Mouse (Mus musculus): ENCODE results near the gene Nfic. TPM values are rescaled to one million over a fixed set of nuclear protein-coding genes. Genes with fewer than 3 reads are reported as not detected.

Gene Nfic
- polyA plus RNA-seq, 1 experiment from 2014 or later, result 100.0 TPM

Small RNA genes lying within 50 kb of the gene (microRNA-seq; reads per million reads assigned to microRNA genes)
- gene Gm25595 (ENCODE audit: borderline number of aligned reads) (not detected), gene Mir1191b (ENCODE audit: borderline number of aligned reads) (1.2 reads per million), gene Mir6913 (ENCODE audit: borderline number of aligned reads) (not detected)

Other genes with a start within 250 kb of the Nfic start
- gene Atcay, start 224.8 kb downstream of the Nfic start, polyA plus RNA-seq (2014; fragmentation: Nextera tagmentation; extraction: Ambion mirVana), result 2.3 and 2.4 TPM in 2 replicates
- gene Zfr2, start 222.5 kb downstream of the Nfic start, polyA plus RNA-seq (2014; fragmentation: Nextera tagmentation; extraction: Ambion mirVana), result 6.5 and 9.7 TPM in 2 replicates
- gene Matk, start 202.7 kb downstream of the Nfic start, polyA plus RNA-seq (2014; fragmentation: Nextera tagmentation; extraction: Ambion mirVana), result 4.9 and 5.4 TPM in 2 replicates
- gene Mrpl54, start 188.7 kb downstream of the Nfic start, polyA plus RNA-seq (2014; fragmentation: Nextera tagmentation; extraction: Ambion mirVana), result 196 and 206 TPM in 2 replicates
- 56.0 and 61.4 TPM in 2 replicates for gene Apba3, start 188.7 kb downstream of the Nfic start, polyA plus RNA-seq (2014; fragmentation: Nextera tagmentation; extraction: Ambion mirVana)
- 8.1 and 9.9 TPM in 2 replicates for gene Tjp3, start 164.1 kb downstream of the Nfic start, polyA plus RNA-seq (2014; fragmentation: Nextera tagmentation; extraction: Ambion mirVana)
- gene Pip5k1c, start 162.7 kb downstream of the Nfic start, polyA plus RNA-seq (2014; fragmentation: Nextera tagmentation; extraction: Ambion mirVana), result 48.4 and 56.3 TPM in 2 replicates
- gene Cactin, start 134.5 kb downstream of the Nfic start, polyA plus RNA-seq (2014; fragmentation: Nextera tagmentation; extraction: Ambion mirVana), result 27.0 and 27.5 TPM in 2 replicates
- 6.7 and 8.7 TPM in 2 replicates for gene Tbxa2r, start 126.9 kb downstream of the Nfic start, polyA plus RNA-seq (2014; fragmentation: Nextera tagmentation; extraction: Ambion mirVana)
- 0.04 and 0.14 TPM in 2 replicates for gene Gipc3, start 112.4 kb downstream of the Nfic start, polyA plus RNA-seq (2014; fragmentation: Nextera tagmentation; extraction: Ambion mirVana)
- 66.8 and 78.7 TPM in 2 replicates for gene Hmg20b, start 105.2 kb downstream of the Nfic start, polyA plus RNA-seq (2014; fragmentation: Nextera tagmentation; extraction: Ambion mirVana)
- gene Mfsd12, start 98.1 kb downstream of the Nfic start, polyA plus RNA-seq (2014; fragmentation: Nextera tagmentation; extraction: Ambion mirVana), result 6.8 and 9.8 TPM in 2 replicates
- 0.31 and 0.71 TPM in 2 replicates for gene 4930404N11Rik, start 89.8 kb downstream of the Nfic start, polyA plus RNA-seq (2014; fragmentation: Nextera tagmentation; extraction: Ambion mirVana)
- 69.5 and 90.1 TPM in 2 replicates for gene Fzr1, start 77.1 kb downstream of the Nfic start, polyA plus RNA-seq (2014; fragmentation: Nextera tagmentation; extraction: Ambion mirVana)
- 61.4 and 67.1 TPM in 2 replicates for gene Dohh, start 71.2 kb downstream of the Nfic start, polyA plus RNA-seq (2014; fragmentation: Nextera tagmentation; extraction: Ambion mirVana)
- 2.4 and 2.6 TPM in 2 replicates for gene Gm48551, start 71.2 kb downstream of the Nfic start, polyA plus RNA-seq (2014; fragmentation: Nextera tagmentation; extraction: Ambion mirVana)
- 0.77 and 0.88 TPM in 2 replicates for gene Gm48552, start 66.6 kb downstream of the Nfic start, polyA plus RNA-seq (2014; fragmentation: Nextera tagmentation; extraction: Ambion mirVana)
- 3.9 and 4.1 TPM in 2 replicates for gene Smim24, start 62.6 kb downstream of the Nfic start, polyA plus RNA-seq (2014; fragmentation: Nextera tagmentation; extraction: Ambion mirVana)
- gene Celf5, start 27.1 kb upstream of the Nfic start, polyA plus RNA-seq (2014; fragmentation: Nextera tagmentation; extraction: Ambion mirVana), result 1.4 and 1.9 TPM in 2 replicates
- gene Ncln, start 40.8 kb upstream of the Nfic start, polyA plus RNA-seq (2014; fragmentation: Nextera tagmentation; extraction: Ambion mirVana), result 64.7 and 82.4 TPM in 2 replicates
- 0.65 and 0.73 TPM in 2 replicates for gene S1pr4, start 44.5 kb upstream of the Nfic start, polyA plus RNA-seq (2014; fragmentation: Nextera tagmentation; extraction: Ambion mirVana)
- gene Gna15, start 68.6 kb upstream of the Nfic start, polyA plus RNA-seq (2014; fragmentation: Nextera tagmentation; extraction: Ambion mirVana), result 3.1 and 4.5 TPM in 2 replicates
- gene Gna11, start 89.6 kb upstream of the Nfic start, polyA plus RNA-seq (2014; fragmentation: Nextera tagmentation; extraction: Ambion mirVana), result 87.7 and 88.4 TPM in 2 replicates
- 387 and 412 TPM in 2 replicates for gene Aes, start 103.9 kb upstream of the Nfic start, polyA plus RNA-seq (2014; fragmentation: Nextera tagmentation; extraction: Ambion mirVana)
- gene Tle2, start 118.9 kb upstream of the Nfic start, polyA plus RNA-seq (2014; fragmentation: Nextera tagmentation; extraction: Ambion mirVana), result 30.2 and 39.4 TPM in 2 replicates
- gene Tle6, start 145.4 kb upstream of the Nfic start, polyA plus RNA-seq (2014; fragmentation: Nextera tagmentation; extraction: Ambion mirVana), result 17.1 and 17.8 TPM in 2 replicates
- 0.20 and 0.61 TPM in 2 replicates for gene BC025920, start 150.6 kb upstream of the Nfic start, polyA plus RNA-seq (2014; fragmentation: Nextera tagmentation; extraction: Ambion mirVana)
- gene Sirt6, start 172.2 kb upstream of the Nfic start, polyA plus RNA-seq (2014; fragmentation: Nextera tagmentation; extraction: Ambion mirVana), result 24.4 and 29.0 TPM in 2 replicates
- 7.2 and 7.3 TPM in 2 replicates for gene Ankrd24, start 172.9 kb upstream of the Nfic start, polyA plus RNA-seq (2014; fragmentation: Nextera tagmentation; extraction: Ambion mirVana)
- 3.3 and 3.7 TPM in 2 replicates for gene Gm10778, start 193.4 kb upstream of the Nfic start, polyA plus RNA-seq (2014; fragmentation: Nextera tagmentation; extraction: Ambion mirVana)
- gene Zfp433, start 249.2 kb upstream of the Nfic start, polyA plus RNA-seq (2014; fragmentation: Nextera tagmentation; extraction: Ambion mirVana), result 13.1 and 16.2 TPM in 2 replicates

All from embryonic facial prominence, embryonic 14.5 days (tissue).